Mouse (Mus musculus): ENCODE measurements around the gene Lypd6b. TPM values are rescaled to one million over a fixed set of nuclear protein-coding genes. Genes with fewer than 3 reads are reported as not detected.

The Lypd6b gene
- polyA plus RNA-seq, 1 experiment from 2014 or later: 3.8 TPM

DNA sequence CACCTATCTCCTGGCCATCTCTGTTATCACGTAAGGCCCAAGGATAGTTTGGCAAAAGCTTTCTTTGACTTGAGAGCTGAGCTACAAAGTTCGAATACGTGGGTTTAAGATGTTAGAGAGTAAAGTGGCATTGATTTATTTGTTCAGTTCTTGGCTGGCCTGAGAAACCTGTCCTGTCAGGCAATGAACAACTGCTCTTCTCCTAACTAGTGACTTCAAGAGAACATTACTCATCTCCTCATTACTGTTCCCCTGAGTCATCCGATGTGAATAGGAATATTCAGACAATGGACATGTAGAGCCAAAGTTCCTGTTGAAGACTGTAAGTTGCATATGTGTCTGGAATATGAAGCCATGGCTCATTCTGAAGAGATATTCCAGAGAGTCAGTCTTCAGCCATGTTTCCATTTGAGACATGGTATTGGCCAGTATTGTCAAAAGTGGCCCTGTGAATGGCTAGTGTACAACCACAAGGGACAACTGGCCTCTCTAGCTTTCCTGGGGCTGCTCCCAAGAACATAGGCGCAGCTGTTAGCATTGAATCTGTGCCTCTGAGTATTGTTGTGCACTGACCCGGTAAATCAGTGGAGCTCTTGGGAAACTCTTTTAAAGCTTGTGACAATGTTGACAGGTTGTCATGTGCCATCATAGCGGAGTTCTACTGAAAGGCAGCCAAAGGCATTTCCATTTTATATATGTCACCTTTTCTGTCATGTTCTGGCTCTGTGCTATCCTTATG, 124.0 kb downstream of the Lypd6b start:
- H3K4me3 ChIP-seq: no peak overlapping the region
- 83% methylated on average over 7 of the region's 7 CpGs for WGBS
- no peaks in the 10 kb centered on the region for H3K36me3 ChIP-seq
- H3K27me3 ChIP-seq (ENCODE audit: low read depth, poor library complexity, severe bottlenecking): no peaks in the 10 kb centered on the region
- no peaks in the 10 kb centered on the region for H3K9me3 ChIP-seq (replicated peaks)
- DNase-seq (ENCODE audit: low spot score): no peak
- no peak overlapping the region for H3K27ac ChIP-seq
- H3K4me1 ChIP-seq: peaks cover 24% of the 10 kb centered on the region

DNA sequence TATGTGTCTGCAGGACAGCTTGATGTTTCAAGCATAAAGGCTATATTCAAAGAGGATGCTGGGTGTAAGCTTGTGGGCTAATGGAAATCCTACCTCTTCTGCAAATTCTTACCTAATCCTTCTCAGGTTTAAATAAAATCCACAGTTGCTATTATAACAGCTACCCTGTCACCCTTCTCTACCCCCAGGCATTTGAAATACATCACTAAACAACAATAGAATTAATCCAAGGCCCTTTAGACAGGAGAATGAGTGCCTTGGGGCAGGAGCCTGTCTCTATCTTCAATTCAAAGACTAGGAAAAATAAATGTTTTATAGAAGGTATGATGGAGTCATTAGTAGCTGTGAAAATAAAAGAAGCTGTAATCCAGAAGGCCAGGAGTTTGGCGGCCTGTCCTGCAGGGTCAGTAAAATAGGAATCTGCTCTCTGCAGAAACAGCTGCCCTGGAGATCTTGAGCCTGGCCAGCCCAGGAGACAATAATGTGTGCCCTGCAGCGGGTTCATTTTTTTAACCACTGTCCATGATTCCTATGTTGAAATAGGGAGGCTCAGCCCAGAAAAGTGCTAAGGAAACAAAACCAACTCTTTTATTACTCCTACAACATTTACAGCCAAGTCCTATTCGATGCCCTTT, 124.9 kb downstream of the Lypd6b start:
- WGBS: 61% methylated on average over 3 of the region's 3 CpGs
- H3K9me3 ChIP-seq (replicated peaks): no peaks in the 10 kb centered on the region
- H3K27ac ChIP-seq: no peak overlapping the region
- peaks cover 24% of the 10 kb centered on the region for H3K4me1 ChIP-seq
- DNase-seq (ENCODE audit: low spot score): no peak
- no peaks in the 10 kb centered on the region for H3K36me3 ChIP-seq
- no peaks in the 10 kb centered on the region for H3K27me3 ChIP-seq (ENCODE audit: low read depth, poor library complexity, severe bottlenecking)
- H3K4me3 ChIP-seq: no peak overlapping the region

DNA sequence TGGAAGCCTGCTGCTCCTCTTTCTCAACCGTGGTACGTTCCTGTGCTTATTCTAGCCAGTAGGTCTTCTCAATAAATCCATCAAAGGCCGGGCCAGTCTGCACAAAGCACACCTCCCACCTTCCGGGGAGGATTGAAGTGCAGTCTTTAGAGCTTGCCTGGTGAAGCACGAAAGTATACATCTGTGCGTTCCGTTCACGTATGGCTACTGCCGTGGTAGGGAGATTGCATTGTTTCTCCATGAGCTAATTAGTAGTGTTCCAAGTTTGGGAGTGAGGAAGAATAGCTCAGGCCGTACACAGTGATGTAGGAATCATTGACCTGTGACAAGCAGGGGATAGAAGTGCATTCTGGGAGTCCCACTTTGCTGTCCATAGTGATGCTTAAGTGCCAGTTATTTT, 130.0 kb downstream of the Lypd6b start:
- DNase-seq (ENCODE audit: low spot score): no peak
- Histone ChIP-seq H3K9me3 (replicated peaks) (no peaks in the 10 kb centered on the region), H3K4me3 (no peak overlapping the region), H3K36me3 (no peaks in the 10 kb centered on the region), H3K27me3 (ENCODE audit: low read depth, poor library complexity, severe bottlenecking) (no peaks in the 10 kb centered on the region), H3K27ac (no peak overlapping the region), H3K4me1 (peaks cover 4% of the 10 kb centered on the region; the same call in 1 of the 2 replicates)
- WGBS: 70% methylated on average over 10 of the region's 10 CpGs

- no peak overlapping the region for H3K4me3 ChIP-seq
- no peak overlapping the region for H3K27ac ChIP-seq
- no peak for DNase-seq (ENCODE audit: low spot score)
- WGBS: 78% methylated on average over 4 of the region's 4 CpGs
- H3K36me3 ChIP-seq: no peaks in the 10 kb centered on the region
- no peaks in the 10 kb centered on the region for H3K27me3 ChIP-seq (ENCODE audit: low read depth, poor library complexity, severe bottlenecking)
- no peaks in the 10 kb centered on the region for H3K9me3 ChIP-seq (replicated peaks)
- H3K4me1 ChIP-seq: peaks cover 4% of the 10 kb centered on the region; the same call in 1 of the 2 replicates
Observed at GRCm38 (mm10) chr2:49918132-49918531, 130.6 kb downstream of the Lypd6b start.

- 37% methylated on average over 9 of the region's 9 CpGs for WGBS
Observed at GRCm38 (mm10) chr2:49918692-49919091, 131.2 kb downstream of the Lypd6b start.

DNA sequence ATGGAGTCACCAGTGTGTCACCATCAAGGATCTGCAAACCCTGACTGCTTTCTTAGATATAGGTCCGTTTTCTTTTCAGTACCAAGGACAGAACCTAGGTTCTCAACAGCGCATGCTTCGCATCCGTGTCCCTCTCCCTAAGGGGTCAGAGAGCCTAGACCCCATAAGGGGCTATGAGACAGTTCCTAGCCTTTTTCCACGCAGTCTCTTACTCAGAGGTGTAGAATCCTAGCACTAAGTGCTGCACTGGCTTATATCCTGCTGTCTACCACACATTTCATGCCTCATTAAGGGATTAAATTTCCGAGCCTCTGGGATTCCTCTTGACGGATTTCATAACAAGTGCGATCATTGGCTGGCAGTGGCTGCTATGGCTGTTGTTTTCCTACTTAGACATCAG, 134.5 kb downstream of the Lypd6b start:
- no peaks in the 10 kb centered on the region for H3K36me3 ChIP-seq
- peaks cover 4% of the 10 kb centered on the region; the same call in 1 of the 2 replicates for H3K4me1 ChIP-seq
- H3K27me3 ChIP-seq (ENCODE audit: low read depth, poor library complexity, severe bottlenecking): no peaks in the 10 kb centered on the region
- no peaks in the 10 kb centered on the region for H3K9me3 ChIP-seq (replicated peaks)
- no peak overlapping the region for H3K4me3 ChIP-seq
- no peak overlapping the region for H3K27ac ChIP-seq
- 72% methylated on average over 8 of the region's 8 CpGs for WGBS
- DNase-seq (ENCODE audit: low spot score): no peak

More at GRCm38 (mm10) chr2:49918692-49919091, 131.2 kb downstream of the Lypd6b start:
- Histone ChIP-seq H3K27me3 (ENCODE audit: low read depth, poor library complexity, severe bottlenecking) (no peaks in the 10 kb centered on the region), H3K36me3 (no peaks in the 10 kb centered on the region), H3K4me1 (peaks cover 4% of the 10 kb centered on the region; the same call in 1 of the 2 replicates), H3K27ac (no peak overlapping the region), H3K9me3 (replicated peaks) (no peaks in the 10 kb centered on the region), H3K4me3 (no peak overlapping the region)
- DNase-seq (ENCODE audit: low spot score): no peak

GRCm38 (mm10) chr2:49922810-49923209, 135.3 kb downstream of the Lypd6b start:
- H3K27ac ChIP-seq: no peak overlapping the region
- H3K36me3 ChIP-seq: no peaks in the 10 kb centered on the region
- H3K4me3 ChIP-seq: no peak overlapping the region
- H3K9me3 ChIP-seq (replicated peaks): no peaks in the 10 kb centered on the region
- no peaks in the 10 kb centered on the region for H3K27me3 ChIP-seq (ENCODE audit: low read depth, poor library complexity, severe bottlenecking)
- 85% methylated on average over 4 of the region's 4 CpGs for WGBS
- no peak for DNase-seq (ENCODE audit: low spot score)
- H3K4me1 ChIP-seq: peaks cover 4% of the 10 kb centered on the region; the same call in 1 of the 2 replicates

DNA sequence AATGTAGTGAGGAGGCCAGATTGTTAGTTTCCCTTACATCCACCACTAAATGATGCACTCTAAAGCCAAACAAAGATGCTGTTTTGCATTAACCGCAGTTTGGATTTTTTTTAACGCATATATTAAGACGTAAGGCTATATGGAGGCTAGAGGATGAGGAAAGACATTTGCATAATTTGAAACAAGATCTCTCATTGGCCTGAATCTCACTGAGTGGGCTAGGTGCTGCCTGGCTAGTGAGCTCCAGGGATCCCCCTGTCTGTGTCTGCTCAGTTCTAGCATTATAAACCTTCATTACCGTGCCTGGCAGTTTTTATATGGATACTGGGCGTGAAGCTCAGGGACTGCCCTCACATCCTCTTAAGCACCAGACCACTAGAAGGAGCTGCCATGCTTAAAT, 138.7 kb downstream of the Lypd6b start:
- H3K27ac ChIP-seq: no peak overlapping the region
- DNase-seq (ENCODE audit: low spot score): no peak
- no peaks in the 10 kb centered on the region for H3K36me3 ChIP-seq
- 73% methylated on average over 5 of the region's 5 CpGs for WGBS
- H3K27me3 ChIP-seq (ENCODE audit: low read depth, poor library complexity, severe bottlenecking): no peaks in the 10 kb centered on the region
- H3K9me3 ChIP-seq (replicated peaks): no peaks in the 10 kb centered on the region
- H3K4me1 ChIP-seq: no peaks in the 10 kb centered on the region
- H3K4me3 ChIP-seq: no peak overlapping the region

- Histone ChIP-seq H3K4me3 (no peak overlapping the region), H3K27me3 (ENCODE audit: low read depth, poor library complexity, severe bottlenecking) (no peaks in the 10 kb centered on the region), H3K9me3 (replicated peaks) (no peaks in the 10 kb centered on the region), H3K27ac (no peak overlapping the region), H3K36me3 (no peaks in the 10 kb centered on the region), H3K4me1 (no peaks in the 10 kb centered on the region)
- WGBS: 73% methylated on average over 1 of the region's 1 CpGs
- DNase-seq (ENCODE audit: low spot score): no peak
Observed at GRCm38 (mm10) chr2:49927362-49927761, 139.9 kb downstream of the Lypd6b start.

DNA sequence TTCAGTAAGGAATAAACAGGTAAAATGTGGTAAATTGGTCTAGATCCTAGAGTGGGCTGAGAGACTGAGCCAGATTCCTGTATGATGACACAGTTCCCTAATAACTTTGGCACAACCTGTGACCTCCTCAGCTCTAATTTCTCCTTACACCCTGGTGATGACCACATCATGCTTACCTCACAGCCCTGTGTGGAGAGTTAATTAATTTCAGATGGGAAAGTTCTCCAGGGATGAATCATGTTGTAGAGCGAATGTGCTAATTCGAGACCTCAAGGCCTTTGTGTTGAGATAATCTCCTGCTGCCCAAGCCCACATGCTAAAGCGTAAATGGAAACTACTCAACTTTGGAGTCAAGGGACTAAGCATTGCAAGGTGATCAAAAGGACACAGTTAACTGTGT, 142.4 kb downstream of the Lypd6b start:
- H3K36me3 ChIP-seq: no peaks in the 10 kb centered on the region
- no peak overlapping the region for H3K4me3 ChIP-seq
- H3K27ac ChIP-seq: no peak overlapping the region
- 64% methylated on average over 3 of the region's 3 CpGs for WGBS
- H3K9me3 ChIP-seq (replicated peaks): no peaks in the 10 kb centered on the region
- 0 out of 2 replicates have a peak, but pooled peaks cover 2% of the 10 kb centered on the region for H3K4me1 ChIP-seq
- no peaks in the 10 kb centered on the region for H3K27me3 ChIP-seq (ENCODE audit: low read depth, poor library complexity, severe bottlenecking)
- no peak for DNase-seq (ENCODE audit: low spot score)

DNA sequence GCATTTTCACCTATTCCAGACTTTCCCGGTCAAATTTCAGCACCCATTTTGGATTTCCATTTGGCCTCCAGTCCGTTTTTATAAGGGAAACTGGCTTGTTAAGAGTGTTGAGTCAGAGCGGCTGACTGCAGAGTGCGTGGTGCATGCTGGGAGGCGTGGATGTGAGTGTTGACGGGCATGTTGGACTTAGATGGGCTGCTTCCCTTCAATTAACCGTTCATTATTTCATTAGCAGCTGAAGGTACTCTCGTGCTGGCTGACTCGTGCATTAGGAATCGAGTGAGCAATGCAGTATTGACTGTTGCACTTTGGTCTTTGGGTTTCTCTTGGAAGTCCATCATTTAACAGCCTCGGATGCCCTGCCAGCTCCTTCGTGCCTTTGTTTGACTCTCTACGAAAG, 150.1 kb downstream of the Lypd6b start:
- Histone ChIP-seq H3K4me3 (no peak overlapping the region), H3K9me3 (replicated peaks) (no peaks in the 10 kb centered on the region), H3K27ac (no peak overlapping the region), H3K4me1 (peaks cover 12% of the 10 kb centered on the region; the same call in 1 of the 2 replicates), H3K27me3 (ENCODE audit: low read depth, poor library complexity, severe bottlenecking) (no peaks in the 10 kb centered on the region), H3K36me3 (no peaks in the 10 kb centered on the region)
- 83% methylated on average over 13 of the region's 13 CpGs for WGBS
- DNase-seq (ENCODE audit: low spot score): no peak

DNA sequence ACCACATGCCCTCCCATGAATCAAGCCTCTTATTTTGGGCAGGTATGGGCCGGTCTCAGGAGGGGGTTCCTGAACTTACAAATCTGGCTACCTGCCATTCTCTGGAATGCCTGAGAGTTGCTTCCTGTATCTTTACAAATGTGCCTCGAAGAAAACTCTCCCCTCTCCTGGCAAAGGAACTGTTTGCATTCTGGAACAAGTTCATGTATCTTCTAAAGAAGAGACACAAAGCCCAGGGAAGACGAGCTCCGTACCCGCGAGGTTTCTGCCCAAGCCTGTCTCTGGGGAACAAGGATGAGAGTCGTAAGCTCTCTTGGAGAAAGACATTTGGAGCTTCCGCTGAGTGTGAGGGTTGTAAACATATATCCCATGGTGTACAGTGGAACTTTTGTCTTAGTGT, 150.8 kb downstream of the Lypd6b start:
- no peaks in the 10 kb centered on the region for H3K27me3 ChIP-seq (ENCODE audit: low read depth, poor library complexity, severe bottlenecking)
- WGBS: 92% methylated on average over 8 of the region's 8 CpGs
- DNase-seq (ENCODE audit: low spot score): no peak
- peaks cover 12% of the 10 kb centered on the region; the same call in 1 of the 2 replicates for H3K4me1 ChIP-seq
- H3K4me3 ChIP-seq: no peak overlapping the region
- no peaks in the 10 kb centered on the region for H3K9me3 ChIP-seq (replicated peaks)
- H3K36me3 ChIP-seq: no peaks in the 10 kb centered on the region
- no peak overlapping the region for H3K27ac ChIP-seq

DNA sequence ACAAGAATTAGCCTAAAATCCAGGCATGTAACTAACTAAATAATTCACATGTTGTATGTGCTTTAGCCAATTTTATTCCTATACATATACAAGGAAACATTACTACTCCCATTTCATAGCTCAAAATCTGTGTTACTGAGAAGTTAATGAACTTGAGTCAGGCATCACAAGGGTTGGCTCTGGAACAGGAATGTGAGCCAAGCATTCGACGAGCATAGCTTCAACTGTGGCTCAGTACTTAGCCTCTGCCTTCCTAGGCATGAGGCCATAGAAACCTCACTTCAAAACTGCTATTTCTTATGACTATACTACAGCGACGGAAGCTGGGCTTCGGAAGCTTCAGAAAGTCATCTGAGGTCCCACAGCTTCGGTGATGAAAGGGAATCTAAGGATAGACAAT, 152.9 kb downstream of the Lypd6b start:
- Histone ChIP-seq H3K36me3 (no peaks in the 10 kb centered on the region), H3K27ac (no peak overlapping the region), H3K4me1 (peaks cover 9% of the 10 kb centered on the region; the same call in 1 of the 2 replicates), H3K9me3 (replicated peaks) (no peaks in the 10 kb centered on the region), H3K27me3 (ENCODE audit: low read depth, poor library complexity, severe bottlenecking) (no peaks in the 10 kb centered on the region), H3K4me3 (no peak overlapping the region)
- no peak for DNase-seq (ENCODE audit: low spot score)
- WGBS: 92% methylated on average over 6 of the region's 6 CpGs
